Mouse (Mus musculus) testis, adult 2 months (tissue): ENCODE measurements around the gene Sult5a1.
"Not testable (repeated sequence)": the region's sequence is repeated elsewhere in the genome, so short reads cannot be mapped to it uniquely, and the experiment has no call there.

Experiments
- CTCF ChIP-seq: fragments of 200-500 bp; IDR thresholded peaks from 2 replicates; pipeline ENCODE4 v1.5.1; 2012; ENCODE audit warnings: low read depth, mild to moderate bottlenecking, inconsistent platforms, low read length, moderate library complexity; ENCODE audit not compliant: control insufficient read depth, insufficient read depth, insufficient replicate concordance
- POLR2A ChIP-seq: fragments of 200-500 bp; IDR thresholded peaks from 2 replicates; pipeline ENCODE4 v1.6.1; 2012; ENCODE audit warnings: low read depth, mild to moderate bottlenecking, inconsistent platforms, low read length, moderate library complexity; ENCODE audit not compliant: control insufficient read depth

GRCm38 (mm10) chr8:123197016-123197415 is 38.9 kb upstream of the Sult5a1 start:
- not testable (repeated sequence) for TF ChIP-seq CTCF, POLR2A
